Mouse (Mus musculus) splenic B cell, adult 2 months (primary cell): ENCODE results near the gene Zfp950.

ENCODE experiments used
- DNase-seq: peaks from one replicate; pipeline ENCODE4 v3.0.0-alpha.2; 2011; ENCODE audit warnings: low read depth, low spot score
- H3K27me3 ChIP-seq: 2 replicates; pipeline ENCODE4 v1.6.1; 2012; ENCODE audit warnings: mild to moderate bottlenecking, low read length, moderate library complexity, mixed read lengths; ENCODE audit not compliant: control insufficient read depth, poor library complexity, insufficient read depth, severe bottlenecking
- H3K36me3 ChIP-seq: 2 replicates; pipeline ENCODE4 v1.6.1; 2012; ENCODE audit warnings: mild to moderate bottlenecking, low read length, moderate library complexity, mixed read lengths; ENCODE audit not compliant: control insufficient read depth, poor library complexity, insufficient read depth, severe bottlenecking

Zfp950 gene

GRCm38 (mm10) chr19:61084149-61084940 is 56.3 kb downstream of the Zfp950 start:
- no peaks in the 10 kb centered on the region for H3K36me3 ChIP-seq
- H3K27me3 ChIP-seq = no peaks in the 10 kb centered on the region
- peak; percentile 93 for DNase-seq

GRCm38 (mm10) chr19:61083006-61083405 is 57.6 kb downstream of the Zfp950 start:
- Histone ChIP-seq H3K27me3 (no peaks in the 10 kb centered on the region), H3K36me3 (no peaks in the 10 kb centered on the region)
- DNase-seq = no peak

GRCm38 (mm10) chr19:61080251-61080749 is 60.3 kb downstream of the Zfp950 start:
- Histone ChIP-seq H3K36me3 (no peaks in the 10 kb centered on the region), H3K27me3 (no peaks in the 10 kb centered on the region)
- no peak for DNase-seq

- Histone ChIP-seq H3K36me3 (no peaks in the 10 kb centered on the region), H3K27me3 (no peaks in the 10 kb centered on the region)
- DNase-seq = no peak
Measured at GRCm38 (mm10) chr19:61078622-61079021, 62.0 kb downstream of the Zfp950 start.

GRCm38 (mm10) chr19:61065011-61065410 is 75.6 kb downstream of the Zfp950 start:
- no peaks in the 10 kb centered on the region for H3K36me3 ChIP-seq
- DNase-seq = no peak

GRCm38 (mm10) chr19:61064386-61064785 is 76.3 kb downstream of the Zfp950 start:
- no peak for DNase-seq
- no peaks in the 10 kb centered on the region for H3K27me3 ChIP-seq
- H3K36me3 ChIP-seq = no peaks in the 10 kb centered on the region

More at GRCm38 (mm10) chr19:61065011-61065410, 75.6 kb downstream of the Zfp950 start:
- H3K27me3 ChIP-seq = no peaks in the 10 kb centered on the region

GRCm38 (mm10) chr19:61057581-61057980 is 83.1 kb downstream of the Zfp950 start:
- Histone ChIP-seq H3K27me3 (no peaks in the 10 kb centered on the region), H3K36me3 (no peaks in the 10 kb centered on the region)
- no peak for DNase-seq

- H3K27me3 ChIP-seq = no peaks in the 10 kb centered on the region
- peak; percentile 72 for DNase-seq
- H3K36me3 ChIP-seq = no peaks in the 10 kb centered on the region
Measured at GRCm38 (mm10) chr19:61056783-61057410, 83.7 kb downstream of the Zfp950 start.

- Histone ChIP-seq H3K36me3 (no peaks in the 10 kb centered on the region), H3K27me3 (no peaks in the 10 kb centered on the region)
- DNase-seq = no peak
Measured at GRCm38 (mm10) chr19:61052786-61053185, 87.9 kb downstream of the Zfp950 start.

- Histone ChIP-seq H3K36me3 (no peaks in the 10 kb centered on the region), H3K27me3 (no peaks in the 10 kb centered on the region)
- no peak for DNase-seq
Measured at GRCm38 (mm10) chr19:61052008-61052407, 88.6 kb downstream of the Zfp950 start.

- Histone ChIP-seq H3K27me3 (no peaks in the 10 kb centered on the region), H3K36me3 (no peaks in the 10 kb centered on the region)
- no peak for DNase-seq
Measured at GRCm38 (mm10) chr19:61051151-61051550, 89.5 kb downstream of the Zfp950 start.

GRCm38 (mm10) chr19:61049413-61049812 is 91.2 kb downstream of the Zfp950 start:
- no peaks in the 10 kb centered on the region for H3K36me3 ChIP-seq
- H3K27me3 ChIP-seq = no peaks in the 10 kb centered on the region
- no peak for DNase-seq

GRCm38 (mm10) chr19:61048646-61049045 is 92.0 kb downstream of the Zfp950 start:
- Histone ChIP-seq H3K36me3 (no peaks in the 10 kb centered on the region), H3K27me3 (no peaks in the 10 kb centered on the region)
- no peak for DNase-seq

GRCm38 (mm10) chr19:61039151-61039550 is 101.5 kb downstream of the Zfp950 start:
- no peaks in the 10 kb centered on the region for H3K36me3 ChIP-seq
- no peak for DNase-seq
- H3K27me3 ChIP-seq = no peaks in the 10 kb centered on the region

- H3K27me3 ChIP-seq = no peaks in the 10 kb centered on the region
- no peaks in the 10 kb centered on the region for H3K36me3 ChIP-seq
- DNase-seq = no peak
Measured at GRCm38 (mm10) chr19:61031570-61031969, 109.1 kb downstream of the Zfp950 start.
